8 mouse cellular contexts compared by ENCODE assay signal in the genomic region with DNA sequence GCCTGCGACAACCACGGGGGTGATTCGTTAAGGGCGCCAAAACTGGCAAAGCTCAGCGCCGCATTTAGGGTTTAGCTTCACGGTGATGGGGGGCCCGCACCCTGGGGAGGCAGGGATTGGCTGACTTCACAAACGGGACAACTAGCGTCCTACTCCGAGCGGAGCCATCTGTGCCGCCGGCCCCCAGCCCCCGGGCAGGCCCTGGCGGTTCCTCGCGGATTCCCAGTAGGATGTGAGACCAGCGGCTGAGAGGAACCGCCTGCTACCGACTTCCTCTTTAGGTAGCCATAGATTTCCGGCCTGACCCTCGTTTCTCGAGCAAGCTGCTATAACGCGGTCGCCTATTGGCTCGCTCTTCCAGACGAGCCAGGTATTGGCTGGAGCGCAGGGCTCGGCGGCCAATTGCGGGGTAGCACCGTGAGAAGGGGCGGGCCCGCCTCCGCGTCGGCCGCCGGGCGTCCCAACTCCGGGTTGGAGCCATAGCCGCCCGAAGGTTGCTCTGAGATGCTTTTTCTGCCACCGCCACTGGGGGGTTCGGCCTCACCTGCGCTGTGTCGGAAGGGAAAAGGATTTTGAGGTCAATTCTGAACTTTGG. TPM values are rescaled to one million over a fixed set of nuclear protein-coding genes. Genes with fewer than 3 reads are reported as not detected.
DNase-seq lines count a peak whose midpoint lies in the region; ATAC-seq and TF ChIP-seq lines count a peak whose summit lies in the region.

Gsto2 (plus strand) TSS at position 182 of the 595 bp plus-strand sequence.

- H3K4me1 ChIP-seq in heart, embryonic 12.5 days (replicated peaks): 0 out of 2 replicates have a peak, but pooled peaks cover 4% of the 10 kb centered on the region
- no peaks in the 10 kb centered on the region for H3K4me1 ChIP-seq in kidney, postnatal 0 days (replicated peaks; ENCODE audit: insufficient read depth, low read length)
- peaks cover 4% of the 10 kb centered on the region; the same call in 1 of the 2 replicates for H3K4me1 ChIP-seq in liver, embryonic 11.5 days (replicated peaks; ENCODE audit: control insufficient read depth, insufficient read depth, low read length)
- H3K4me1 ChIP-seq in stomach, embryonic 14.5 days (ENCODE audit: control insufficient read depth, insufficient read depth, low read length): no peaks in the 10 kb centered on the region

- peak; percentile 100 for ATAC-seq in erythroid progenitor cell, adult 5-6 weeks (replicated peaks; ENCODE audit: low FRiP score, poor library complexity, severe bottlenecking)
- peak; percentile 100 for ATAC-seq in heart, embryonic 12.5 days (ENCODE audit: insufficient number of reproducible peaks, low FRiP score)
- ATAC-seq in kidney, postnatal 0 days (replicated peaks; ENCODE audit: low FRiP score, low read depth): peak; percentile 100
- ATAC-seq in liver, embryonic 11.5 days (replicated peaks; ENCODE audit: low FRiP score): peak; percentile 100
- ATAC-seq in stomach, embryonic 14.5 days (ENCODE audit: insufficient number of reproducible peaks, insufficient read depth, low FRiP score, low read depth): peak; percentile 100

- WGBS in heart, embryonic 12.5 days: under 1% methylated on average over 49 of the region's 49 CpGs
- under 1% methylated on average over 49 of the region's 49 CpGs for WGBS in kidney, postnatal 0 days
- under 1% methylated on average over 49 of the region's 49 CpGs for WGBS in liver, embryonic 11.5 days
- WGBS in stomach, embryonic 14.5 days: under 1% methylated on average over 49 of the region's 49 CpGs

- peak; percentile 62 for TF ChIP-seq CTCF in kidney, postnatal 0 days (IDR thresholded peaks at IDR 0.05; ENCODE audit: low read depth)

- peak within 1 kb of the TSS; percentile 86 for H3K4me2 ChIP-seq in heart, embryonic 12.5 days
- H3K4me2 ChIP-seq in kidney, postnatal 0 days (ENCODE audit: low read length): peak within 1 kb of the TSS; percentile 96
- peak within 1 kb of the TSS; percentile 81 for H3K4me2 ChIP-seq in liver, embryonic 11.5 days
- peak within 1 kb of the TSS; percentile 74 for H3K4me2 ChIP-seq in stomach, embryonic 14.5 days (replicated peaks; ENCODE audit: low read depth, low read length)

- peak within 1 kb of the TSS; percentile 73; the same call in 1 of the 2 replicates for H3K27ac ChIP-seq in heart, embryonic 12.5 days (ENCODE audit: poor library complexity, severe bottlenecking)
- H3K27ac ChIP-seq in kidney, postnatal 0 days: peak within 1 kb of the TSS; percentile 86
- H3K27ac ChIP-seq in liver, embryonic 11.5 days (ENCODE audit: low read depth, low read length): peak within 1 kb of the TSS; percentile 67; the same call in 1 of the 2 replicates
- H3K27ac ChIP-seq in stomach, embryonic 14.5 days (ENCODE audit: low read length): peak within 1 kb of the TSS; percentile 78

- no peaks in the 10 kb centered on the region for H3K9me3 ChIP-seq in heart, embryonic 12.5 days (replicated peaks)
- no peaks in the 10 kb centered on the region for H3K9me3 ChIP-seq in kidney, postnatal 0 days (replicated peaks; ENCODE audit: low read length)
- H3K9me3 ChIP-seq in liver, embryonic 11.5 days (ENCODE audit: control insufficient read depth, low read length): no peaks in the 10 kb centered on the region
- H3K9me3 ChIP-seq in stomach, embryonic 14.5 days (ENCODE audit: control insufficient read depth, low read depth, low read length): no peaks in the 10 kb centered on the region

- H3K36me3 ChIP-seq in heart, embryonic 12.5 days: peaks cover 9% of the 10 kb centered on the region; the same call in 1 of the 2 replicates
- peaks cover 8% of the 10 kb centered on the region; the same call in 1 of the 2 replicates for H3K36me3 ChIP-seq in kidney, postnatal 0 days (ENCODE audit: insufficient read depth, low read length)
- H3K36me3 ChIP-seq in liver, embryonic 11.5 days (ENCODE audit: control insufficient read depth, insufficient read depth, low read length): peaks cover 8% of the 10 kb centered on the region; the same call in 1 of the 2 replicates
- H3K36me3 ChIP-seq in stomach, embryonic 14.5 days (ENCODE audit: control insufficient read depth, insufficient read depth, low read length): peaks cover 16% of the 10 kb centered on the region; the same call in 1 of the 2 replicates

- peak within 1 kb of the TSS; percentile 77 for H3K4me3 ChIP-seq in heart, embryonic 12.5 days
- peak within 1 kb of the TSS; percentile 55 for H3K4me3 ChIP-seq in kidney, postnatal 0 days (replicated peaks; ENCODE audit: low read depth, low read length)
- H3K4me3 ChIP-seq in liver, embryonic 11.5 days (ENCODE audit: low read depth, low read length): peak within 1 kb of the TSS; percentile 75
- H3K4me3 ChIP-seq in stomach, embryonic 14.5 days (ENCODE audit: low read depth, low read length): peak within 1 kb of the TSS; percentile 52

- peak; percentile 94 for DNase-seq in B cell, adult 2 months
- DNase-seq in brain, embryonic 18.5 days (ENCODE audit: low read depth, low spot score): peak; percentile 93
- peak; percentile 98 for DNase-seq in kidney, postnatal 0 days (ENCODE audit: low spot score)
- peak; percentile 90 for DNase-seq in liver, embryonic 11.5 days (ENCODE audit: low spot score)
- DNase-seq in naive thymus-derived CD4-positive, alpha-beta T cell, adult 2 months (ENCODE audit: low read depth): peak; percentile 96

- H3K27me3 ChIP-seq in heart, embryonic 12.5 days (replicated peaks): 0 out of 2 replicates have a peak, but pooled peaks cover 5% of the 10 kb centered on the region
- H3K27me3 ChIP-seq in kidney, postnatal 0 days (ENCODE audit: insufficient read depth, low read length): no peaks in the 10 kb centered on the region
- H3K27me3 ChIP-seq in liver, embryonic 11.5 days (replicated peaks; ENCODE audit: control insufficient read depth, insufficient read depth, low read length): 0 out of 2 replicates have a peak, but pooled peaks cover 3% of the 10 kb centered on the region
- H3K27me3 ChIP-seq in stomach, embryonic 14.5 days (ENCODE audit: control insufficient read depth, insufficient read depth, low read length): no peaks in the 10 kb centered on the region

- H3K9ac ChIP-seq in heart, embryonic 12.5 days: peak within 1 kb of the TSS; percentile 81
- peak within 1 kb of the TSS; percentile 81 for H3K9ac ChIP-seq in kidney, postnatal 0 days (ENCODE audit: low read depth, low read length)
- H3K9ac ChIP-seq in liver, embryonic 11.5 days (ENCODE audit: low read depth, low read length): peak within 1 kb of the TSS; percentile 80
- H3K9ac ChIP-seq in stomach, embryonic 14.5 days (replicated peaks; ENCODE audit: low read depth, low read length): peak within 1 kb of the TSS; percentile 62

RNA-seq across cellular contexts. Expression of gene Gsto2, which starts in this region (rescaled TPM):
- not detected in 2 replicates for total RNA-seq in erythroid progenitor cell, adult 5-6 weeks (2015; ENCODE audit: low replicate concordance)
- not detected in 2 replicates for total RNA-seq in erythroid progenitor cell, adult 5-6 weeks (2017; ENCODE audit: low replicate concordance)
- 0.76 and 1.3 TPM in 2 replicates for polyA plus RNA-seq in heart, embryonic 12.5 days (2016; fragmentation: Nextera tagmentation; extraction: Ambion mirVana)
- 1.7 and 1.9 TPM in 2 replicates for polyA plus RNA-seq in kidney, postnatal 0 days (2015; fragmentation: Nextera tagmentation; extraction: Ambion mirVana)
- polyA plus RNA-seq in liver, embryonic 11.5 days (2014; fragmentation: Nextera tagmentation; extraction: Ambion mirVana): 0.55 and 0.67 TPM in 2 replicates
- 1.1 and 1.5 TPM in 2 replicates for polyA plus RNA-seq in stomach, embryonic 14.5 days (2014; fragmentation: Nextera tagmentation; extraction: Ambion mirVana)

Comparison
In these comparisons a context has a peak if more than half of its experiments do, and no peak if none do; other contexts are left out.
1. Peak in every context shown above with its lines: DNase-seq, ATAC-seq, H3K4me3 ChIP-seq and H3K27ac ChIP-seq.
2. Peak in ATAC-seq in erythroid progenitor cell, adult 5-6 weeks; RNA of the gene not detected or under 1 TPM.
3. Peak in DNase-seq, ATAC-seq, H3K4me3 ChIP-seq, H3K27ac ChIP-seq, H3K9ac ChIP-seq and H3K4me2 ChIP-seq in liver, embryonic 11.5 days; RNA of the gene not detected or under 1 TPM.